Mouse (Mus musculus) liver, adult 2 months (tissue): ENCODE results near the gene Man1c1.

ENCODE experiments used
- CTCF ChIP-seq: fragments of 200-500 bp; IDR thresholded peaks from 2 replicates; pipeline ENCODE4 v1.5.1; 2011; ENCODE audit warnings: low read depth, low read length, control low read depth
- POLR2A ChIP-seq: fragments of 200-500 bp; IDR thresholded peaks from 2 replicates; pipeline ENCODE4 v1.6.1; 2011; ENCODE audit warnings: low read length, control low read depth; ENCODE audit not compliant: insufficient read depth; ENCODE audit errors: extremely low read depth

DNA sequence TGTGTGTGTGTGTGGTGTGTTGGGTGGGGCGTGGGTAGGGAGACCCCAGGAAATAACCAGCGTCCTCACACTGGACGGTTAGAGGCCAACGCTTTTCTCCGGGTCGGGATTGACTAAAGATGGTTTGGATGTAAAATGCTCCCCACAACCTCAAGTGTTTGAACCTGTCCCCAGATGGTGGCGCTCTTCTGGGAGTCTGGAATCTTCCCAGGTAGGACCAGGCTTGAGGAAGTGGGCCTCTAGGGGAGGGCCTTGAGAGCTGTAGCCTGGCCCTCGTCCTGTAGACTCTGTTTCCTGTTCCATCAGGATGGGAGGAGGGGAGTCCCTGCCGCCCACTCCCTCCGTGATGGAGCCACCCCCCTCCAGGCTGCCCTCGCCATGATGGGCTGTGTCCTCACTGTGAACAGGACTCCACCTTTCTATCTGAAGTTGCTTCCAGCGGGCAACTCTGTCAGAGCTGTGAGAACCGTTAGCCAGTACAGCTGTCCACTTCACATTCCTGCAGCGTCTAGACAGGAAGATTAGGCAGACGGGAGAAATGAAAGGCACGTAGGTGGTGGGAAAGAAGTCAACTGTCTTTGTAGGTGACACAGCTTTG is 91.9 kb downstream of the Man1c1 start:
- TF ChIP-seq CTCF: no peak
- no peak for TF ChIP-seq POLR2A
